Mouse (Mus musculus): ENCODE measurements around the gene Haghl.

Haghl gene

DNA sequence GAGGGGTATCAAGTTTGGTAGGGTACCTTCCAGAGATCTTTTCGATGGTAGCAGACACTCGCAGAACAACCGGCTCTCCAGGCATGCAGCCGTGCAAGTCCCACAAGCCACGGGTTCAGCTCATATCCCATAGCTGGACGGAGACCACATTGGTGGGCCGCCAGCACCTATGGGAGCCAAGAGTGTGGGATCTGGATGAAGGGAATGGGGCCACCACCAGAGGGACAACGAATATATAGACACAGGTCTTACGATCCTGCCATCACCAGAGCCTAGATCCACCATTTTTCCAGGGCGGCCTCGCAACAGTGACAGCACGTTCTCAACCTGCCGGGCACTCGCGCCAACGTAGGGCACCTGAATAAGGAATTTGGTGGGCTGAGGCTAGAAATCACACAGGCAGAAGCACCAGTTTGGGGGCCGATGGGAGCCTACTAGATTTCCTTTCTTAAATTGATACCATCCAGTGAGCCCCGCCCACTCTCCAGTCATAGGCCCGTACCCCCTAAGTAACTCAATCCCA, 5.9 kb upstream of the Haghl start:
- DNase-seq (ENCODE audit: extremely low read depth, insufficient read length, low spot score) = no peak

DNA sequence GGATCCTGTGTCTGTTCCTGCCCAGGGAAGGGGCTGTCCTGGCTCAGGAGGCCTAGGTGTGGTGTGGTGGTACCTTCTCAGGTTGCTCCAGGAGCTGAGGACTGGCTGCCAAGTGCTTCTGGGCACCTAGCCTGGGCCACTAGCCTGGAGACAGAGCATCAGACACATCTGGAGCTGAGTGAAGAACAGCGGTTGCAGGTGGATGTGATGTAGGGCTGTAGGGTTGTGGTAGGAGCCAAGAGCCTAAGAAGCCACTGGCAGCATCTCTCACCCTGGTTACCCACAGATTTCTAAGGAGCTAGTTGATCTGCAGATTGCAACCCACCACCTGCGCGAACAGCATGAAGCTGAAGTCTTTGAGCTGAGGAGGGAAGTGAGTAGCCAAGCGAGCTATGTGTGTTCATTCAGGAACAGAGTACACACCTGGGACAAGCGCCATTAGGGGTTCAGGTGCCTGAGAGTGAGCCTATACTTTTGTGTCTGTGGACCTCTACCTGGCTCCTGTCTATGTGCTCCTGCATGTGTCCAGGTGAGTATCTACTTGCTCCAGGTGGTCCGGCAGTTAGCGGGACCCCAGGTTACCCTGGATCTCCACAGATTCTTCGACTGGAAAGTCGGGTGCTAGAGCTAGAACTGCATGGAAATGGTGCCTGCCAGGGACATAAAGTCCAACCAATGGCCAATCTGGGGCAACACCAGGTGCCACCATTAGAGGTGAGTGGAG, 1.5 kb upstream of the Haghl start:
- DNase-seq (ENCODE audit: extremely low read depth, insufficient read length, low spot score) = no peak

DNA sequence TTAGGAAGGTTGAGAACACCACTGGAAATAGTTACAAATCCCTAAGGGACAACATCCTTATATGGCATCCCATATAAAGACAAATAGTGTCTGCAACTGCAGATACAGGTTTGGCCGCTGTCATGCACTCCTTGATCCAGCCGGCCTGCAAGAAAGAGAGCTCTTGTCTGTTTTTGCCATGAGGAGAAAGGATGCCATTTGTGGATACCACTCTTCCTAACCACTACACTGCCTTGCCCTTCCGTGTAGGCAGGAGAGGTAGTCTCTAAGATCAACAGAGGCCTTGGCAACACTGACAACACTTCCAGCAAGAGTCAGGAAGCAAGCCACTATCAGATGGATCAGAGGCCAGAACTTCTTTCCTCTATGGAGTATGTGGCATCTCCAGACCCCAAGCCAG, 807 bp upstream of the Haghl start, which contains the start of gene Ccdc78:
Gene Ccdc78 (plus strand): TSS at position 301 of the 400 bp plus-strand sequence.
- DNase-seq (ENCODE audit: extremely low read depth, insufficient read length, low spot score) = no peak

DNA sequence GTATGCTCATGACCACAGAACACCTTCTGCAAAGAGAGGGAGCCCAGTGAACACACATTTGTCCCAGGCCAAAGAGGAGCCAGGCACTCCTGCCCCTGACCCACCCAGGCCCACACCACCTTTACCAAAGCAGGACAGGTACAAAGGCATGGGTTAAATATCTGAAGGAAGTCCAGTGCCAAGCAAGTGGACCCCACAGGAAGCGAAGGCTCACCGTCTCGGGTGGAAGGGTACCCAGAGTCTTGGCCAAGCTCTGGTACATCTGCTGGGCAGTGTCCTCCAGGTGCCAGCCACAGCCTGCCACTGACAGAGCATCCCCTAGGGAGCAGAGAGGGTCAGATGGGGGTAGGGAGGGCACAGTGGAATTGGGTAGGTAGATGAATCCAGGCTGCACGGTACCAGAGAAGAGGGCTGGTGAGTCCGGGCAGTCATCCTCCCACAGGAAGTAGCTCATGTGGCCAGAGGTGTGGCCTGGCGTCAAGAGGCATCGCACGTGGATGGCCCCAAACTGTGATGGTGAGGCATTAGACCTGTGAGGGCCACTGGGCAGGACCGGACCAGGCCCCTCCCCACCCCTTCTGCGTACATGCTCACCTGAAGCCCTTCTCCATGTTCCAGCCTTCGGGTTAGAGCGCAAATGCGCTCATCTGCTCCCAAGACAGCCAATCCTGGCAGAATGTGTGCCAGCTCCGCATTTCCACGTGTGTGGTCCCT, 1.5 kb downstream of the Haghl start:
- DNase-seq (ENCODE audit: extremely low read depth, insufficient read length, low spot score) = no peak

DNA sequence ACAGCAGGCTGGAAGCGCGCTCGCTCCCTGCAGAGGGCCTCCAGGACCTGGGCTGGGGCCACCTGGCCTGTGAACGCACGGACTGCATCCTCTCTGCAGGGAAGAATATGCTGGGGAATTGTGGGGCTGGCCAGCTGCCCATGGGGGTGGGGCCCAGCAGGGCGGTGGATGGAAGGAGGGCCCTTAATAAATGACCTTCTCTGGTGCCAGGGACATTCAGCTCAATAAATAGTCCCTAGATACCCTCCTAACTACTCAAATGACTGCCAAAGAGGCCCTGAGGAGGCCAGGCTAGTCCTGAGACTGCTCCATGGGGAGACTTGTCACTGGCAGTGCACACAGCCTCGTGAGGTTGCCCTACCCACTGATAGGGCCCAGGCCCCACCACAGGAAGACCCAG, 2.4 kb downstream of the Haghl start:
- no peak for DNase-seq (ENCODE audit: extremely low read depth, insufficient read length, low spot score)

DNA sequence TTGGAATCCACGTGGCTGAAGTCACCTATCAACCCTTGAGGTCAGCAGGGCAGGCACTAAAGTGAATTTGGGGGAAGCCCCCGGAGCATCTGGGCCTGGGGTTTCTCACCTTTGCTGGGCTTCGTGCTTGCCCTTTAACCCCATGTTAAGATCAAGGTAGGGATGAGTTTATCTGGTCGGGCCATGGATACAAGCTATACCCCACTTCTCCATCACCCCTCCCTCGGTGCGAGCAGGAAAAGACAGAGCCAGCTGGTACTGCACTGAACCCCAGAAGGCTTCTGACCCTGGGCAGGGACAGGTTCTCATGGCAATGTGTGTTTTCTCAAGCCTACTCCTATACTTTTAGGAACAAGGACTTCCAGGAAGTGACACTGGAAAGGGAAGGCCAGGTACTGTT, 4.1 kb downstream of the Haghl start:
- no peak for DNase-seq (ENCODE audit: extremely low read depth, insufficient read length, low spot score)

DNA sequence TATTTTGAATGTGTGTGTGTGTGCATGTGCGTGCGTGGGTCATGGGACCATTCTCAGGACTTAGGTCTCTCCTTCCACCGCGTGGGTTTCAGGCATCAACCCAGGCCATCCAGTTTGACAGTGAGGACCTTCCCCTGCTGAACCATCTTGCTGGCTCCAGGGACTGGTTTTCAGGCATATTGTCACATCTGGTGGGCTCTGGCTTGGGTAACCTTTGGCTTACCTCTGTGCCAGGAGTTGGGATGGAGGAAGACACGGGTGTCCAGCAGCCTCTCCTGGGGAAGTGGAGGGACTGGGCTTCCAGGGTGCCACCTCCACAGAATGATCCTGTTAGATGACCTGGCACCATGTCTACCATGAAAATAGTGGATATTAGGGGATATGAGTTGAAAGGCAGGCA, 7.5 kb downstream of the Haghl start:
- DNase-seq (ENCODE audit: extremely low read depth, insufficient read length, low spot score) = no peak

DNA sequence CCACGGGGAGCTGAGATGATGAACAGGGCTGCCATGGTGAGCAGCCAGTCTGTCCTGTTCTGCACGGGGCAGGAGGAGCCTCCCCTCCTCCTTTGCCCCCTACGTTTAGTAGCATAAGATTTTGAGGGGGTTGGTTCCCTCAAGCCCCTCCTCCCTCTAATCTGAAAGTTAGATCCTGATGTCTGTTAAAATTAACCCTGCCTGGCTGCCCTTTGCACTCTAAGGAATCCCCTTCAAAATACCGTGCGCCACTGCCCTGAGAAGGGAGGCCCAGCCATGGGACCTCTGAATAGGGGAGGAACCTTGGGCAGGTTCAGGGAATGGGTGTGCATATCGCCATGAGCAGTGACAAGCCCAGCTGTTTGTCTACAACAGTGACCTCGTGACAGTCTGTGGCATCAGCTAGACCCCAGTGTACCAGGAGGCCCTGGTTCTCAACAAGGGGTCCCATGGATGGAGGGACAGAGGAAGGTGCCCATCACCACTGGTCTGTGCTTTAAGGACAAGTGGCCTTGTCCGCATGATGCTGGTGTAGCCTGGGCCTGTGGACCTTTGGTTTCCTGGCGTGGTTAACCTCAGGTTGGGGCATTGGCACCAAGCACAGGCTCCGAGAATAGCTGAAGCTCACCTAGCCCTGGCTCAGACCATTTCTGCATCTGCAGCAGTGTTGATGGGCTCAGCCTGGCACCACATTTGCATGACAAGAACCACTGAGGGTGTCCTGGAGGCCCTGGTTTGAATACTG, 10.0 kb downstream of the Haghl start:
- DNase-seq (ENCODE audit: extremely low read depth, insufficient read length, low spot score) = no peak

DNA sequence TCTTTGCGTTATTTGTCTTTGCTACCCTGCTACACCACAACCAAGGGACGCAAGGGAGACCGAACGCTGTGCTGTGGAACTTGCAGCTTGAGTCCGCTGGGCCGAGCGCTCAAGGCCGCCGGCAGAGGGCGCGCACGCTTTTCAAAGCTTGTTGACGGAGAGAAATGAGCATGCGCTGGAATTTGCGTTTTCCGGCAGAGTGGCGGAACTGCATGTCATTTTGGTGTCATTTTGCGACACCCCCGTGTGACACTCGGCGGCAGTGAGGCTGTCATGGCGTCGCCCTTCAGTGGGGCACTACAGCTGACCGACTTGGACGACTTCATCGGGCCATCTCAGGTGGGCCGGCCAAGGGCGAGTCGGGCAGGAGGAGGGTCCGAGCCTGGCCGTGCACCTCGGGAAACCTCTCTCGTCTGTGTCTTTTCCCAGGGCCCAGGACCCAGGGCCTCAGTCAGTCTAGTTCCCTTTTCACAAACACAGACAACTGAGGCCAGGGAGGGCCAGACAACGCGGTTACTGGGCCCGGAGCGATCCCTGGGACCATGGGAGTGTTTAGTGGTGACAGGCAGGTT, 11.8 kb downstream of the Haghl start, which contains the start of gene Narfl:
Gene Narfl (plus strand): TSS at position 228 of the 572 bp plus-strand sequence.
- peak; percentile 90 for DNase-seq (ENCODE audit: extremely low read depth, insufficient read length, low spot score)

DNA sequence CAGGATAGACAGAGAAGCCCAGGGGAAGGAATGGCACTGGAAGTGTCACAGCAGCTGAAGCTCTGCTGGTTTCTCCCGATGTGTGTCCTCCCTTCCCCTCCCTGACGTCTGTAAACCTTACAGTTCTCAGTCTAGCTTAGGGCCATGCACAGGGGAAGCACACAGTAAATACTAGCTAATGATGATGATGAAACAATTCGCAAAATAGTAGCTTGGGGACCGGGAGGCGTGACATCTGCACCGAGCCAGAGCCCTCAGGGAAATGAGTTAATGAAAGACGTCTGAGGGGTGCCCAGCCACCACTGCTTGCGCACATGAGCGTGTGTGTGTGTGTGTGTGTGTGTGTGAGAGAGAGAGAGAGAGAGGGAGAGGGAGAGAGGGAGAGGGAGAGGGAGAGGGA, 16.1 kb downstream of the Haghl start:
- no peak for DNase-seq (ENCODE audit: extremely low read depth, insufficient read length, low spot score)

DNA sequence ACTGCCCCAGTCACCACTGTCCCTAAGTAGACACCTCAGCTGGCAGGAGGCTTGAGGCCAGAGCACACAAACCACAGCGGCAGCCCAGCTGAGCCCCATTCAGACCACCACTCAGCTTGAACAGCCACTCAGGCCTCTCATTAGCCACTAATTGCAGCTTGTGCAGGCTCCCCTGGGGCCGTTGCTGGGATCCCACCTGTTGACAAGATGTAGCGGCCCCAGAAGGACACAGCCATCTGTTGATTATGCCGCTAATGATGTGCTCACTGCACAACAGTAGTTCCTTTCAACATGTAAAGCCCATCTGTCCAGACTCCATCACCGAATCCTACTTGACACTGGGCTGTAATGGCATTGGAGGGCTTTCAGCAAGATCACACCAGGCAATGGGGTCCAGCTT, 19.6 kb downstream of the Haghl start:
- no peak for DNase-seq (ENCODE audit: extremely low read depth, insufficient read length, low spot score)

DNA sequence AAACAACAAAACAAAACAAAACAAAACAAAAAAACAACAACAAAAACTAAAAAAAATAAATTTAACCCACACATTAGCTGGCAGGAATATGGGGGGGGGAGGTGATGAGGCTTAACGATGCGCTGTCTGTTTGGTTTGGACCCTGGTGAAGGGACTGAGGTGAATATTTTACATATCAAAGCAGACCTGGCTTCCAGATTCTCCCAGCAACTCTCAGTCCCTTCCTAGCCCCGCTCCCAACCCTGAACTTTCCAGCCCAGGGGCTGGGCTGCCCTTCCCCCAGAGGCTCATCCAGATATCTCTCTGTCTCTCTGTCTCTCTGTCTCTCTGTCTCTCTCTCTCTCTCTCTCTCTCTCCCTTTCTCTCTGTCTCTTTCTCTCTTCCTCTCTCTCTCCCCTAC, 22.9 kb downstream of the Haghl start:
- DNase-seq (ENCODE audit: extremely low read depth, insufficient read length, low spot score) = no peak

DNA sequence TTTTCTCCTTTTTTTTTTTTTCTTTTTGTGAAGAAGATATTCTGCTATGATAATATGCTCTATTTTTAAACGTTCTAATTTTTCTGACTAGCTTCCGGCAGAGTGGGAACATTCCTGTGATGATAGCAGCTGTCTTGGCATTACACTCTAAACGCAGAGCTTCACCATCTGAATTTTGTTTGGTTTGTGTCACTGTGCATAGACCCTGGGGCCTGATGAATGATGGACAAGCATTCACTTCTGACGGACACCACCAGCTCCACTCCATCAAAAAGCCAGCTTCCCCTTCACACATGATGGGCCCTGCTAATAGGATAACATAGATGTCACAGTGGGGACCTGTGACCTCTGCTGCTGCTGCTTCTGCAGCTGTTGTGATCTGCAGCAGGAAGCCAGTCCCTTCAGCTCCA, 23.9 kb downstream of the Haghl start:
- no peak for DNase-seq (ENCODE audit: extremely low read depth, insufficient read length, low spot score)

DNA sequence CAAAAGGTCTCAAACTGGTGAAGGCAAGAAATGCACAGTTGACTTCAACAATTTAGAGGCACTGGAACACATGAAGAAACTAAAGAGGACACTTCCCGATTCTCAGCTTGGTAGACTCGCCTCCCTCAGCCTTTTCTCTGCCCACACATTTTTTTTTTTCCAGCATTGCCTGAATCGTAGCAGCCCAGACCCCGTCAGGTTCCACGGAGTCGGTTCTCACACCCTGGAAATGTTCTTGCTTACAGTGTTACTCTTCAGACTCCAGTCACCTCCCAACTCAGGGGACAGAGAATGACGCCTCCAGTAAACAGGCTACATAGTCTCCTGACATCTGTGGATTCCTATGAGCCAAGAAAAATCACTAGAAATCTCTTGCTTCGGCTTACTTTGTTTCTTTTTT, 25.3 kb downstream of the Haghl start:
- DNase-seq (ENCODE audit: extremely low read depth, insufficient read length, low spot score) = no peak

DNA sequence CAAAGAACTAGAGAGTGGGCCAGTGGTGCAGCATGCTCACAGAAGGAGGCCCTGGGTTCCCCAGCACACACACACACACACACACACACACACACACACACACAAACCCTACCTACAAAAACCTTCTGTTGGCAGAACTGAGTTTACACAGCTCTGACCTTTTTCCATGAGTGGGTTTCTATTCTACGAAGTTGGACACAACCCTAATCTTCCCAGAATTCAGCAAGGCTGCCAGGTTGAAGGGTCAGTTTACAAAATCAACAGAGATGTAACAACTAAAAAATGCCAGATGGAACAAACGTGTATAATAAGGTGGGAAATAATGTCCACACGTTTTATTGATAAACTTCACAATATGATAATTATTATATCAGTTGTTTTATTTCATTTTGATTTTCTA, 27.8 kb downstream of the Haghl start:
- DNase-seq (ENCODE audit: extremely low read depth, insufficient read length, low spot score) = no peak

DNA sequence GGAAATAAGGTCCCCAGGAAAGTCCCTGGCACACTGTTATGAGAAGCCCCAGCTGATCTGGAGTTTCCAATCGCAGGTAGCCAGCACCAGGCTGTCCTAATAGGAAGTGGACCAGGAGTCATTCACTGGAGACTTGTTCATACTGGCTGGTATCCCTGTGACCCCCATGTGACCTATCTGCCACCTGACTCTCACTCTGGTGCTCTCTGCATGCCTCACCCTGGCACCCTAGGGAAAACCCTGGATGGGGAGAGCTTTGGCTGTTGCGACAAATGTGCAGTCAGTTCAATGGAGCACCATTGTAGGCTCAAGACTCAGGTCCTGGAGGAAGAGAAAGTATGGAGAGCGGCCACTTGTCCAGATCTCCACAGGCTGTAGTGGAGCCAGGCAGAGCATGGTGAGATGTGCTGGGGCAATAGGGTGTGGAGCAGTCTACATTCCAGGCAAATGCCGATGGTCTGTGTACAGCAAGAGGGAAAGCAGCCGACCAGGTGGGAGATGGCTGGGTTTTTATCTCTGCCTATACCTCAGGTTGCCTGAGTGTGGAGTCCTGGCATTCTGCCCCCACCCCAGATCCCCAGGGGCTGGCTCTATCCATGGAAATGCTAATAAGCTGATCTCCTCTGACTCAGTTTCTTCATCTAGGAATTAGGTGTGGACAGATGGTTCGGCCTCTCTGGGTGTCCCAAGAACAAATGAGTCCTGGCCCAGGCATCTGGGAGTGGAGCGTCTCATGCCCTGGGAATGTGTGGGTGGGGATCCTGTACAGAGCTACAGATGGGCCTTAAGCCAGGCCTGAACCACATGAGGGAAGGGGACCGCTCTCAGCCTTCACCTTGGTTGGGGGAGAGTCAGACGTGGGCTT, 28.9 kb downstream of the Haghl start:
- DNase-seq (ENCODE audit: extremely low read depth, insufficient read length, low spot score) = peak; percentile 85

DNA sequence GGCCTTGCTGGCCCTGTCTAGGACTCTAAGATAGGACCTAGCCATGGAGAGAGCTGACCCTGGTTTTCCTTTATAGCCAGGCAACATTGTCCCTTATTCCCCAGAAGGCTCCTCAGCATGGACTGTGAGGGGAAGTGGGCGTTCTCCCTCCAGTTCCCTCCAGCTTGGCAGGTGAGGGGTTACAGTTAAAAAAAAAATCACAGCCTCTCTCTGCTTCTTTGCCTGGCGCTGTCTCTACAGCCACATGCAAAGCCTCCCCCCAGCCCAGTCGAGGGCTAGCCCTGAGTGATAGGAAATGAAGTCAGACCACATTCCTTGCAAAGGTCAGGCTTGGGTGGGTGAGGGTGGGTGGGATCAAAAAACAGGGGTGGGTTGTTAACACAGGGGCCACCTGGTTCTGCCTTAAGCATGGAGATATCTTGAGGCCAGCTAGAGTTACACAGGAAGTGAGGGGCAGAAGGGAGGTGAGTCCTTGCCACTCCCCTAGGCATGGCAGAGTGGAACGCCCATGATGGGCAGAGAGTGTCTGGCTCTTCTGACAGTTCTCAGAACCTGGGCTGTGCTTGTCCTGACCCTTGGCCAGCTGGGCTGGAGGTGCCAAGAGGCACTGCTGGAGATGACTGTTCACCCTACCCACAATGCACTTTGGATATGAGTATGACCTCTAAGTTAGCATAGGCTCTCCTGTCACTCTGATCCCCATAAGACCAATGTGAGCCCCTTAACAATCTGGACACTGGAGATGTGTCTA, 29.7 kb downstream of the Haghl start:
- DNase-seq (ENCODE audit: extremely low read depth, insufficient read length, low spot score) = peak; percentile 73

DNA sequence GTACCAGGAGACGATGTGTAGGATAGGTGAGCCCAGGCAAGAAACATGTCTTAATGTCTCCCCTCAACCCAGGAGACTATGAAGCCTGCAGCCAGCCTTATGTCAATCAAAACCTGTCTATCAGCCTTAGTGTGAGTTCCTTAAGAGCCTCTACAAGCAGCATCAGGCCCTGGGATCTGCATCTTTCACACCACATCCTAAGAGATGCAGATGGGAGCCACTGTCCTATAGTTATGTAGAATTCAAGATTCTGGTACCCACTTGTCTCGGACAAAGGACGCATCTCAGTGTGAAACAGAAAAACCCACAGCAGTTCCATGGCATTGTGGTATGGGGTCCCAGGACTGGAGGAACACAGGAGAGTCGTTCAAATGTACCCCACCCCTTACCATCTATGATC, 30.4 kb downstream of the Haghl start:
- no peak for DNase-seq (ENCODE audit: extremely low read depth, insufficient read length, low spot score)

DNA sequence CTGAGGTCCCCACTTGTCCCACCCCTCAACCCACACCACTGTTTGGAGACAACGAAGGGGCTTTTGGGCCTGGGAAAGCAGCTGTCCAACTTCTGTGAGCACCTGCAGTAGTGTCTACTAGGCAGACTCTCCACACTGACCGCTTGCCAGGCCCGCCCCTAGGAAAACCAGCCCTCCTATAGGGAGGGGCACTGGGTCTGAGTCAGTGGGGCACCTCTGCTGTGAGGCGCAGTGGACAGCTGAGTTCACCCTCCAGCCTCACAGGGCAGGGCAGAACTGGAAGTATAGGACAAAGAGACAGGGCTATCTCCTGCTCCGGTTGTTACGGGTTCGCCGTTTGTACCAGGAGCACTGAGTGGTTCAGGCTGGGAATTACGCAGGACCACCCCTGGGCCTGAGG, 31.2 kb downstream of the Haghl start, which contains the start of gene Msln:
Gene Msln (minus strand): TSS at position 138 of the 400 bp plus-strand sequence.
- DNase-seq (ENCODE audit: extremely low read depth, insufficient read length, low spot score) = peak; percentile 88
